Comparison of ENCODE assay signal across 15 mouse cellular contexts in genomic region chr3:71003052-71003451, GRCm38 (mm10).
A peak's percentile ranks its signal among the peaks of the same experiment; 100 is the strongest.
DNase-seq lines count a peak whose midpoint lies in the region; ATAC-seq and TF ChIP-seq lines count a peak whose summit lies in the region.
"Had no signal": no experiment of that assay in that cellular context is flagged by ENCODE, and none has a peak within 500 bp of the region (broad histone marks: within the 10 kb centered on the region; RNA-seq: fewer than 3 reads in every experiment).

No protein-coding gene starts in this region.

- H3K4me1 ChIP-seq in forebrain, embryonic 14.5 days (ENCODE audit: control insufficient read depth, insufficient read depth, low read length), result no peaks in the 10 kb centered on the region
- H3K4me1 ChIP-seq in forebrain, embryonic 11.5 days (replicated peaks; ENCODE audit: control insufficient read depth, insufficient read depth, low read length), result no peaks in the 10 kb centered on the region
- no peaks in the 10 kb centered on the region for H3K4me1 ChIP-seq in lung, embryonic 14.5 days (ENCODE audit: insufficient read depth)
- H3K4me1 ChIP-seq in lung, postnatal 0 days (ENCODE audit: insufficient read depth, low read depth, low read length), result no peaks in the 10 kb centered on the region
- H3K4me1 ChIP-seq: hindbrain, embryonic 15.5 days; limb, embryonic 12.5 days; neural tube, embryonic 13.5 days had no signal

- TF ChIP-seq EP300 in lung, postnatal 0 days (IDR thresholded peaks at IDR 0.05), result no peak

- 73% methylated on average over 6 of the region's 6 CpGs for WGBS in forebrain, embryonic 14.5 days
- 90% methylated on average over 6 of the region's 6 CpGs for WGBS in forebrain, embryonic 11.5 days
- 79% methylated on average over 6 of the region's 6 CpGs for WGBS in lung, embryonic 14.5 days
- 73% methylated on average over 6 of the region's 6 CpGs for WGBS in lung, postnatal 0 days

- H3K36me3 ChIP-seq in forebrain, embryonic 14.5 days (ENCODE audit: control insufficient read depth, insufficient read depth, low read length), result no peaks in the 10 kb centered on the region
- no peaks in the 10 kb centered on the region for H3K36me3 ChIP-seq in forebrain, embryonic 11.5 days (ENCODE audit: control insufficient read depth, insufficient read depth, low read length)
- H3K36me3 ChIP-seq in lung, embryonic 14.5 days (ENCODE audit: insufficient read depth), result no peaks in the 10 kb centered on the region
- H3K36me3 ChIP-seq in lung, postnatal 0 days (ENCODE audit: insufficient read depth, low read length), result no peaks in the 10 kb centered on the region
- H3K36me3 ChIP-seq: hindbrain, embryonic 15.5 days; limb, embryonic 12.5 days; neural tube, embryonic 13.5 days had no signal

- no peak for ATAC-seq in forebrain, embryonic 14.5 days
- no peak for ATAC-seq in forebrain, embryonic 11.5 days (replicated peaks; ENCODE audit: low FRiP score)
- no peak for ATAC-seq in lung, embryonic 14.5 days (ENCODE audit: insufficient read depth)
- ATAC-seq in lung, postnatal 0 days, result no peak
- ATAC-seq in CD4-positive, CD25-positive, alpha-beta regulatory T cell, adult 4 months, result no peak
- no peak for ATAC-seq in megakaryocyte progenitor cell, adult 5-6 weeks (replicated peaks; ENCODE audit: poor library complexity)
- ATAC-seq: midbrain, embryonic 16.5 days had no signal

- H3K27ac ChIP-seq in forebrain, embryonic 14.5 days (ENCODE audit: low read depth, low read length), result no peak overlapping the region
- no peak overlapping the region for H3K27ac ChIP-seq in forebrain, embryonic 11.5 days (ENCODE audit: low read depth, low read length)
- no peak overlapping the region for H3K27ac ChIP-seq in lung, embryonic 14.5 days (ENCODE audit: low read depth)
- no peak overlapping the region for H3K27ac ChIP-seq in lung, postnatal 0 days (ENCODE audit: low read length)
- H3K27ac ChIP-seq: hindbrain, embryonic 15.5 days; limb, embryonic 12.5 days; neural tube, embryonic 13.5 days had no signal

- DNase-seq in forebrain, embryonic 14.5 days (ENCODE audit: low spot score), result peak; percentile 12
- DNase-seq in forebrain, embryonic 11.5 days (ENCODE audit: low spot score), result no peak
- peak; percentile 1 for DNase-seq in lung, embryonic 14.5 days
- no peak for DNase-seq in lung, postnatal 0 days (ENCODE audit: low spot score)
- peak; percentile 66 to 84 for DNase-seq in cerebellum, postnatal 25 days
- DNase-seq in thymus, postnatal 36 days, result no peak
- DNase-seq: adrenal gland, postnatal 36 days; kidney, adult 8-10 months; thymus, postnatal 14 days had no signal

- no peak overlapping the region for H3K4me3 ChIP-seq in forebrain, embryonic 14.5 days (ENCODE audit: low read depth, low read length)
- no peak overlapping the region for H3K4me3 ChIP-seq in forebrain, embryonic 11.5 days (ENCODE audit: low read depth, low read length)
- H3K4me3 ChIP-seq in lung, embryonic 14.5 days (ENCODE audit: low read depth, low read length), result no peak overlapping the region
- no peak overlapping the region for H3K4me3 ChIP-seq in lung, postnatal 0 days (ENCODE audit: low read depth, low read length)
- H3K4me3 ChIP-seq: hindbrain, embryonic 15.5 days; limb, embryonic 12.5 days; neural tube, embryonic 13.5 days had no signal

- H3K9me3 ChIP-seq in forebrain, embryonic 14.5 days (replicated peaks; ENCODE audit: control insufficient read depth, low read length), result no peaks in the 10 kb centered on the region
- no peaks in the 10 kb centered on the region for H3K9me3 ChIP-seq in forebrain, embryonic 11.5 days (ENCODE audit: control insufficient read depth, low read length)
- H3K9me3 ChIP-seq in lung, embryonic 14.5 days (ENCODE audit: low read depth, low read length), result no peaks in the 10 kb centered on the region
- H3K9me3 ChIP-seq in lung, postnatal 0 days (ENCODE audit: low read length), result no peaks in the 10 kb centered on the region
- H3K9me3 ChIP-seq: hindbrain, embryonic 15.5 days; limb, embryonic 12.5 days; neural tube, embryonic 13.5 days had no signal

- no peak for TF ChIP-seq CTCF in lung, embryonic 14.5 days (IDR thresholded peaks at IDR 0.05; ENCODE audit: low read depth)
- no peak for TF ChIP-seq CTCF in lung, postnatal 0 days (IDR thresholded peaks at IDR 0.05)

- H3K27me3 ChIP-seq in forebrain, embryonic 14.5 days (replicated peaks; ENCODE audit: control insufficient read depth, insufficient read depth, low read length), result no peaks in the 10 kb centered on the region
- H3K27me3 ChIP-seq in forebrain, embryonic 11.5 days (ENCODE audit: control insufficient read depth, insufficient read depth, low read length), result no peaks in the 10 kb centered on the region
- H3K27me3 ChIP-seq in lung, embryonic 14.5 days (ENCODE audit: insufficient read depth, low read length), result no peaks in the 10 kb centered on the region
- H3K27me3 ChIP-seq in lung, postnatal 0 days (replicated peaks; ENCODE audit: insufficient read depth, low read length), result no peaks in the 10 kb centered on the region
- H3K27me3 ChIP-seq: hindbrain, embryonic 15.5 days; limb, embryonic 12.5 days; neural tube, embryonic 13.5 days had no signal

- H3K9ac ChIP-seq in forebrain, embryonic 14.5 days (ENCODE audit: low read length), result no peak overlapping the region
- H3K9ac ChIP-seq in forebrain, embryonic 11.5 days (ENCODE audit: low read length), result no peak overlapping the region
- H3K9ac ChIP-seq in lung, embryonic 14.5 days, result no peak overlapping the region
- H3K9ac ChIP-seq in lung, postnatal 0 days (replicated peaks; ENCODE audit: low read depth), result no peak overlapping the region
- H3K9ac ChIP-seq: hindbrain, embryonic 15.5 days; limb, embryonic 12.5 days; neural tube, embryonic 13.5 days had no signal

- H3K4me2 ChIP-seq in forebrain, embryonic 14.5 days (ENCODE audit: low read length), result no peak overlapping the region
- H3K4me2 ChIP-seq in forebrain, embryonic 11.5 days (ENCODE audit: low read depth, low read length, severe bottlenecking), result no peak overlapping the region
- H3K4me2 ChIP-seq in lung, embryonic 14.5 days, result no peak overlapping the region
- no peak overlapping the region for H3K4me2 ChIP-seq in lung, postnatal 0 days (replicated peaks; ENCODE audit: low read depth, low read length)
- H3K4me2 ChIP-seq: hindbrain, embryonic 15.5 days; limb, embryonic 12.5 days; neural tube, embryonic 13.5 days had no signal

Comparison
In these comparisons a context has a peak if more than half of its experiments do, and no peak if none do; other contexts are left out.
1. DNase-seq: peak in forebrain, embryonic 14.5 days (single experiment), lung, embryonic 14.5 days (single experiment) and cerebellum, postnatal 25 days (2 of 2); none in forebrain, embryonic 11.5 days (single experiment), lung, postnatal 0 days (single experiment) and thymus, postnatal 36 days (0 of 2).